Mouse (Mus musculus) hindbrain, embryonic 13.5 days (tissue): ENCODE data around the gene Rsph6a. TPM values are rescaled to one million over a fixed set of nuclear protein-coding genes. Genes with fewer than 3 reads are reported as not detected.
A peak's percentile ranks its signal among the peaks of the same experiment; 100 is the strongest.

Experiments used
- ATAC-seq: fragments of 200-750 bp; cut with Nextera tagmentation; 2 replicates; pipeline ENCODE4 v1.8.0; 2017; ENCODE audit warnings: moderate TSS enrichment; ENCODE audit not compliant: low FRiP score
- H3K27ac ChIP-seq: fragments of 300-500 bp; sonication (generic); 2 replicates; pipeline ENCODE4 v1.5.1; 2015; ENCODE audit warnings: inconsistent platforms, mild to moderate bottlenecking, moderate library complexity
- H3K27me3 ChIP-seq: fragments of 300-500 bp; sonication (generic); 2 replicates; pipeline ENCODE4 v1.6.1; 2015; ENCODE audit warnings: mild to moderate bottlenecking, inconsistent platforms
- H3K36me3 ChIP-seq: fragments of 300-500 bp; sonication (generic); 2 replicates; pipeline ENCODE4 v1.6.1; 2015; ENCODE audit warnings: mild to moderate bottlenecking, inconsistent platforms
- H3K4me1 ChIP-seq: fragments of 300-500 bp; sonication (generic); replicated peaks from 2 replicates; pipeline ENCODE4 v1.6.1; 2015; ENCODE audit warnings: inconsistent platforms
- H3K4me2 ChIP-seq: fragments of 300-500 bp; sonication (generic); 2 replicates; pipeline ENCODE4 v1.6.1; 2015; ENCODE audit warnings: inconsistent platforms, mild to moderate bottlenecking, moderate library complexity
- H3K4me3 ChIP-seq: fragments of 300-500 bp; sonication (generic); 2 replicates; pipeline ENCODE4 v1.5.1; 2015; ENCODE audit warnings: mild to moderate bottlenecking, inconsistent platforms
- H3K9ac ChIP-seq: fragments of 300-500 bp; sonication (generic); 2 replicates; pipeline ENCODE4 v1.6.1; 2015; ENCODE audit warnings: mild to moderate bottlenecking, inconsistent platforms
- H3K9me3 ChIP-seq: fragments of 300-500 bp; sonication (generic); 2 replicates; pipeline ENCODE4 v1.6.1; 2016; ENCODE audit warnings: inconsistent platforms
- WGBS: fragments of 180-500 bp; shearing (Covaris S2); methylation state at CpG from one replicate; pipeline ENCODE4 v1.1.7; 2015; 5-methylcytosine and 5-hydroxymethylcytosine counted together
- polyA plus RNA-seq: library from polyadenylated mRNA; unstranded; fragments of >200 nt; fragmentation: Nextera tagmentation; extraction: Ambion mirVana; gene quantifications from 2 replicates; pipeline ENCODE4 v1.2.1, GENCODE M21; 2015

Rsph6a gene
- polyA plus RNA-seq, 1 experiment from 2014 or later, result not detected

GRCm38 (mm10) chr7:19095751-19096110 is 41.2 kb downstream of the Rsph6a start:
- Histone ChIP-seq H3K9me3 (no peaks in the 10 kb centered on the region), H3K27me3 (peaks cover 54% of the 10 kb centered on the region), H3K36me3 (peaks cover 19% of the 10 kb centered on the region), H3K4me1 (peaks cover 55% of the 10 kb centered on the region), H3K27ac (peak overlapping the region; percentile 85), H3K4me3 (peak overlapping the region; percentile 55), H3K9ac (peak overlapping the region; percentile 76), H3K4me2 (peak overlapping the region; percentile 96)
- WGBS, result 2% methylated on average over 19 of the region's 19 CpGs
- no peak for ATAC-seq

GRCm38 (mm10) chr7:19096421-19096976 is 42.0 kb downstream of the Rsph6a start:
- H3K4me1 ChIP-seq, result peaks cover 55% of the 10 kb centered on the region
- H3K36me3 ChIP-seq, result peaks cover 12% of the 10 kb centered on the region
- peak overlapping the region; percentile 55 for H3K4me3 ChIP-seq
- H3K9ac ChIP-seq, result peak overlapping the region; percentile 76
- H3K27me3 ChIP-seq, result peaks cover 46% of the 10 kb centered on the region
- ATAC-seq, result no peak
- 64% methylated on average over 5 of the region's 5 CpGs for WGBS
- H3K9me3 ChIP-seq, result no peaks in the 10 kb centered on the region
- H3K27ac ChIP-seq, result no peak overlapping the region
- H3K4me2 ChIP-seq, result peak overlapping the region; percentile 96

GRCm38 (mm10) chr7:19097217-19097616 is 42.7 kb downstream of the Rsph6a start:
- peak overlapping the region; percentile 15; the same call in 1 of the 2 replicates for H3K9ac ChIP-seq
- peaks cover 39% of the 10 kb centered on the region for H3K27me3 ChIP-seq
- H3K27ac ChIP-seq, result no peak overlapping the region
- H3K9me3 ChIP-seq, result no peaks in the 10 kb centered on the region
- no peak overlapping the region for H3K4me3 ChIP-seq
- peaks cover 51% of the 10 kb centered on the region for H3K4me1 ChIP-seq
- peaks cover 5% of the 10 kb centered on the region; the same call in 1 of the 2 replicates for H3K36me3 ChIP-seq
- H3K4me2 ChIP-seq, result no peak overlapping the region
- 68% methylated on average over 2 of the region's 2 CpGs for WGBS
- no peak for ATAC-seq

- peaks cover 34% of the 10 kb centered on the region for H3K27me3 ChIP-seq
- H3K27ac ChIP-seq, result no peak overlapping the region
- no peak overlapping the region for H3K4me2 ChIP-seq
- H3K9me3 ChIP-seq, result no peaks in the 10 kb centered on the region
- H3K4me3 ChIP-seq, result no peak overlapping the region
- ATAC-seq, result no peak
- no peaks in the 10 kb centered on the region for H3K36me3 ChIP-seq
- H3K9ac ChIP-seq, result no peak overlapping the region
- peaks cover 44% of the 10 kb centered on the region for H3K4me1 ChIP-seq
Observed at GRCm38 (mm10) chr7:19097863-19098262, 43.4 kb downstream of the Rsph6a start.

- 62% methylated on average over 7 of the region's 7 CpGs for WGBS
- Histone ChIP-seq H3K4me2 (no peak overlapping the region), H3K9me3 (no peaks in the 10 kb centered on the region), H3K36me3 (no peaks in the 10 kb centered on the region), H3K27me3 (peaks cover 27% of the 10 kb centered on the region), H3K4me1 (peaks cover 35% of the 10 kb centered on the region), H3K4me3 (no peak overlapping the region), H3K9ac (no peak overlapping the region), H3K27ac (no peak overlapping the region)
- ATAC-seq, result no peak
Observed at GRCm38 (mm10) chr7:19098811-19099210, 44.3 kb downstream of the Rsph6a start.

- H3K4me2 ChIP-seq, result no peak overlapping the region
- peaks cover 21% of the 10 kb centered on the region for H3K4me1 ChIP-seq
- H3K27me3 ChIP-seq, result peaks cover 13% of the 10 kb centered on the region
- ATAC-seq, result no peak
- no peak overlapping the region for H3K9ac ChIP-seq
- H3K4me3 ChIP-seq, result no peak overlapping the region
- no peaks in the 10 kb centered on the region for H3K36me3 ChIP-seq
- no peak overlapping the region for H3K27ac ChIP-seq
- WGBS, result 91% methylated on average over 1 of the region's 1 CpGs
- H3K9me3 ChIP-seq, result no peaks in the 10 kb centered on the region
Observed at GRCm38 (mm10) chr7:19100290-19100689, 45.8 kb downstream of the Rsph6a start.

GRCm38 (mm10) chr7:19103741-19104140 is 49.3 kb downstream of the Rsph6a start:
- ATAC-seq, result no peak
- H3K27me3 ChIP-seq, result no peaks in the 10 kb centered on the region
- no peak overlapping the region for H3K9ac ChIP-seq
- H3K27ac ChIP-seq, result no peak overlapping the region
- H3K4me1 ChIP-seq, result no peaks in the 10 kb centered on the region; the same call in 1 of the 2 replicates
- H3K4me3 ChIP-seq, result no peak overlapping the region
- H3K36me3 ChIP-seq, result no peaks in the 10 kb centered on the region
- no peak overlapping the region for H3K4me2 ChIP-seq
- H3K9me3 ChIP-seq, result no peaks in the 10 kb centered on the region

- WGBS, result 86% methylated on average over 2 of the region's 2 CpGs
- ATAC-seq, result no peak
- H3K27me3 ChIP-seq, result no peaks in the 10 kb centered on the region
- no peaks in the 10 kb centered on the region for H3K36me3 ChIP-seq
- H3K9ac ChIP-seq, result no peak overlapping the region
- H3K4me2 ChIP-seq, result no peak overlapping the region
- no peak overlapping the region for H3K4me3 ChIP-seq
- no peak overlapping the region for H3K27ac ChIP-seq
- H3K9me3 ChIP-seq, result no peaks in the 10 kb centered on the region
- H3K4me1 ChIP-seq, result no peaks in the 10 kb centered on the region; the same call in 1 of the 2 replicates
Observed at GRCm38 (mm10) chr7:19104486-19104885, 50.0 kb downstream of the Rsph6a start.

- Histone ChIP-seq H3K9ac (no peak overlapping the region), H3K36me3 (no peaks in the 10 kb centered on the region), H3K27ac (no peak overlapping the region), H3K4me2 (no peak overlapping the region), H3K9me3 (no peaks in the 10 kb centered on the region), H3K4me1 (no peaks in the 10 kb centered on the region; the same call in 1 of the 2 replicates), H3K27me3 (0 out of 2 replicates have a peak, but pooled peaks cover 2% of the 10 kb centered on the region), H3K4me3 (no peak overlapping the region)
- no peak for ATAC-seq
- WGBS, result 66% methylated on average over 3 of the region's 3 CpGs
Observed at GRCm38 (mm10) chr7:19107436-19107835, 52.9 kb downstream of the Rsph6a start.

GRCm38 (mm10) chr7:19109565-19109964 is 55.1 kb downstream of the Rsph6a start:
- Histone ChIP-seq H3K9me3 (no peaks in the 10 kb centered on the region), H3K36me3 (no peaks in the 10 kb centered on the region), H3K4me2 (no peak overlapping the region), H3K9ac (no peak overlapping the region), H3K4me1 (no peaks in the 10 kb centered on the region), H3K4me3 (no peak overlapping the region), H3K27me3 (peaks cover 7% of the 10 kb centered on the region; the same call in 1 of the 2 replicates), H3K27ac (no peak overlapping the region)
- 89% methylated on average over 1 of the region's 1 CpGs for WGBS
- ATAC-seq, result no peak

- Histone ChIP-seq H3K4me1 (peaks cover 27% of the 10 kb centered on the region), H3K4me3 (peak within 1 kb of the TSS; percentile 34), H3K36me3 (no peaks in the 10 kb centered on the region), H3K4me2 (peak within 1 kb of the TSS; percentile 56), H3K9ac (peak within 1 kb of the TSS; percentile 29; the same call in 1 of the 2 replicates), H3K27ac (peak within 1 kb of the TSS; percentile 15; the same call in 1 of the 2 replicates), H3K27me3 (peaks cover 12% of the 10 kb centered on the region), H3K9me3 (no peaks in the 10 kb centered on the region)
- WGBS, result 19% methylated on average over 64 of the region's 64 CpGs
- peak; percentile 50 for ATAC-seq
Observed at GRCm38 (mm10) chr7:19118028-19118771, 63.7 kb downstream of the Rsph6a start, which contains the start of gene Gm4969. Gene Gm4969, minus strand, starts transcription at chr7:19118368.

- Histone ChIP-seq H3K4me3 (no peak overlapping the region), H3K4me1 (peaks cover 27% of the 10 kb centered on the region), H3K9me3 (no peaks in the 10 kb centered on the region), H3K36me3 (no peaks in the 10 kb centered on the region), H3K27me3 (peaks cover 10% of the 10 kb centered on the region; the same call in 1 of the 2 replicates), H3K27ac (peak overlapping the region; percentile 15; the same call in 1 of the 2 replicates), H3K9ac (no peak overlapping the region), H3K4me2 (0 out of 2 replicates have a peak overlapping the region, but pooled peaks have one; percentile 87)
- WGBS, result 93% methylated on average over 8 of the region's 8 CpGs
- peak; percentile 34 for ATAC-seq
Observed at GRCm38 (mm10) chr7:19119083-19119482, 64.6 kb downstream of the Rsph6a start.
